Mouse (Mus musculus) E14TG2a.4 (cell line): ENCODE results near the gene Fam214a.

Experiments
- H3K27me3 ChIP-seq: 2 replicates; pipeline ENCODE4 v1.6.1; 2014; ENCODE audit warnings: low read length, control low read depth; ENCODE audit not compliant: insufficient read depth
- H3K36me3 ChIP-seq: 2 replicates; pipeline ENCODE4 v1.6.1; 2014; ENCODE audit warnings: low read length, control low read depth; ENCODE audit not compliant: insufficient read depth
- H3K4me1 ChIP-seq: replicated peaks from 2 replicates; pipeline ENCODE4 v1.6.1; 2014; ENCODE audit warnings: low read depth, low read length, control low read depth
- H3K4me3 ChIP-seq: replicated peaks from 2 replicates; pipeline ENCODE4 v1.5.1; 2014; ENCODE audit warnings: mild to moderate bottlenecking, low read length
- H3K9me3 ChIP-seq: 2 replicates; pipeline ENCODE4 v1.6.1; 2014; ENCODE audit warnings: low read length, control low read depth
- CTCF ChIP-seq: conservative IDR thresholded peaks from 2 replicates; pipeline ENCODE4 v1.5.1; 2014; ENCODE audit warnings: low read length
- NANOG ChIP-seq: IDR thresholded peaks from 2 replicates; pipeline ENCODE4 v1.6.1; 2014; ENCODE audit warnings: borderline replicate concordance, low read length, mixed read lengths
- POU5F1 ChIP-seq: IDR thresholded peaks from 2 replicates; pipeline ENCODE4 v1.6.1; 2014; ENCODE audit warnings: low read length, borderline replicate concordance

Fam214a gene

DNA sequence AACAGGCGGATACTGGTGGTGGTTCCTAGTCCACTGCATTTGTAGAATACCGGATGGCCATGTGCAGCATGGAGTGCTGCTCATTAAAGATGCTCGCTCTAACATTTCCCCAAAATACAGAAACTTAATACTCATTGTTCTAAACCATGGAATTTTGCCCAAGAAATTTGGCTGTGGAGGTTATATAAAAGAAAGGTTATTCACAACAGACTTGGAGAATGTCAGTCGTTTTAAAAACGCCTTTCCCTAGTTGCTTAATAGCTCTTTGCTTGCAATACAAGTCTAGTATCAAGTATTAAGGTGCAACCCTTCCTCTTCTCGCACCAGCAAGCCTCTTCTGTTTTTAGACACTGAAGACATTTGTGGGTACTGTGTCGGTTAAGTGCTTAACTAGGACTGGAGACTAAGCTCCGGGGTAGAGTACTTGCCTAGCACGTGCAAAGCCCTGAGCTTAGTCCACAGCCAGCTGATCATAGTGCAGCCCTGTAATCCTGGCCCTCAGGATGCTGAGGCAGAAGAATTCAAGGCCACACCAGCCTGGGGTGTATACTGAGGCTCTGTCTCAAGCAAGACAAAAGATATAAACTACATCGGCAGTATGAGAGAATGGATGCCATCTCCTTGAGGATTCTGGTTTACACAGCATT, 42.0 kb downstream of the Fam214a start:
- no peaks in the 10 kb centered on the region for H3K27me3 ChIP-seq
- TF ChIP-seq CTCF, result no peak
- no peak for TF ChIP-seq POU5F1
- no peak for TF ChIP-seq NANOG
- no peak overlapping the region for H3K4me3 ChIP-seq
- H3K9me3 ChIP-seq, result no peaks in the 10 kb centered on the region
- H3K36me3 ChIP-seq, result no peaks in the 10 kb centered on the region
- peaks cover 42% of the 10 kb centered on the region for H3K4me1 ChIP-seq

DNA sequence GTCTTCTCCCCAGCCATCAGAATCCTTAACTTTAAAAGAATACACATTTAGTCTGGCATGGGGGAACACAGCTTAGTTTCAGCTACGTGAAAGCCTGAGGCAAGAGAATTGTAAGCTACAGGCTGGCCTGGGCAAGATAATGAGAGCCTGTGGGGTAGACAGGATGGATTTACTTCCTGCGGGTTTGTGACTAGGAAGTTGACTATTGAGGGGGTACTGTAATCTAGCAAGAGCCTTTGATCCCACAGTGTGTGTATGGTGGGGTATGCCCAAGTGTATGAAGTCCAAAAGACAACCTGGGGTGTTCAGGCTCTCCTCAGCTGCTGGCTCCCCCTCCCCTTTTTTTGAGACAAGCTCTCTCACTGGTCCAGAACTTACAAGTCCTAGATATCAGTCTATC, 43.7 kb downstream of the Fam214a start:
- no peaks in the 10 kb centered on the region for H3K9me3 ChIP-seq
- TF ChIP-seq NANOG (no peak), POU5F1 (no peak), CTCF (no peak)
- H3K4me1 ChIP-seq, result peaks cover 52% of the 10 kb centered on the region
- H3K36me3 ChIP-seq, result no peaks in the 10 kb centered on the region
- no peak overlapping the region for H3K4me3 ChIP-seq
- no peaks in the 10 kb centered on the region for H3K27me3 ChIP-seq

DNA sequence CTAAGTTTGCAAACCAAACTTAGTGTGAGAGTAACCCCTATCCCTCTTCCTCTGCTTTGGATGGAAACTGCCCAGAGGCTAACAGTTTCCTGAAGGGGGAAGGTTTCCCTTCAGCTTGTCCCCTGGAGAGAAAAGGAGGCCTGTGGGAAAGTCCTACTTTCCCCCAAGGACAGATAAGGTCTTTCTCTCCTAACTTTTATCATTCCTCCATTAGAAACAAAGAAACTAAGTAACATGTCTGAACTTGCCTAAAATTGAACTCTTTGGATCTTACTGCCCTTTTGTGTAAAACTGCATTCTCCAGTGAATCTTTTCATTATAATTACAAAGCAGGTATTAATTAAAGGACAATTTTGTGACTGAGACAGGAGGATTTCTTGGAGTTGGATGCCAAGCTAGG, 45.3 kb downstream of the Fam214a start:
- no peaks in the 10 kb centered on the region for H3K9me3 ChIP-seq
- TF ChIP-seq POU5F1 (no peak), NANOG (peak; percentile 36; the same call in 1 of the 2 replicates), CTCF (no peak)
- H3K4me1 ChIP-seq, result peaks cover 52% of the 10 kb centered on the region
- H3K27me3 ChIP-seq, result no peaks in the 10 kb centered on the region
- no peak overlapping the region for H3K4me3 ChIP-seq
- no peaks in the 10 kb centered on the region for H3K36me3 ChIP-seq

DNA sequence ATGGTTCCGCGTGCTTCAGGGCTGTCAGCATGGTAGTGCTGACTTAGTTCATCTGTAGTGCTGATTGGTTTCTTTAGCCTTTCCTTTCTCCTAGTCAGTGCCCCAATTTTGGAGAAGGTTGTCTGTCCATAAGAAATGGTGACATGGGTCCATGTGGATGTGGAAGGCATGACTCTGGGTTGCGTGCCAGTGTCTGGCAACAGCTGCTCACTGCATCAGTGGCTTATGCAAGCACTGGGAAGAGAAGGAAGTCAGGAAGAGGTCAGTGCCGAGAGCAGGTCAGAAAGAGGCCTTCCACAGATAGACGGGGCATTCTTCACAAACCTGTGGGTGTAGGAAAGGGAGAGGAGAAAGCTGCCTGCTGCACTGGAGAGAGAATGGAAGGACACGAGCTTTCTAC, 48.3 kb downstream of the Fam214a start:
- no peaks in the 10 kb centered on the region for H3K36me3 ChIP-seq
- no peaks in the 10 kb centered on the region for H3K27me3 ChIP-seq
- peaks cover 45% of the 10 kb centered on the region for H3K4me1 ChIP-seq
- TF ChIP-seq POU5F1 (no peak), NANOG (no peak), CTCF (no peak)
- no peaks in the 10 kb centered on the region for H3K9me3 ChIP-seq
- H3K4me3 ChIP-seq, result no peak overlapping the region

DNA sequence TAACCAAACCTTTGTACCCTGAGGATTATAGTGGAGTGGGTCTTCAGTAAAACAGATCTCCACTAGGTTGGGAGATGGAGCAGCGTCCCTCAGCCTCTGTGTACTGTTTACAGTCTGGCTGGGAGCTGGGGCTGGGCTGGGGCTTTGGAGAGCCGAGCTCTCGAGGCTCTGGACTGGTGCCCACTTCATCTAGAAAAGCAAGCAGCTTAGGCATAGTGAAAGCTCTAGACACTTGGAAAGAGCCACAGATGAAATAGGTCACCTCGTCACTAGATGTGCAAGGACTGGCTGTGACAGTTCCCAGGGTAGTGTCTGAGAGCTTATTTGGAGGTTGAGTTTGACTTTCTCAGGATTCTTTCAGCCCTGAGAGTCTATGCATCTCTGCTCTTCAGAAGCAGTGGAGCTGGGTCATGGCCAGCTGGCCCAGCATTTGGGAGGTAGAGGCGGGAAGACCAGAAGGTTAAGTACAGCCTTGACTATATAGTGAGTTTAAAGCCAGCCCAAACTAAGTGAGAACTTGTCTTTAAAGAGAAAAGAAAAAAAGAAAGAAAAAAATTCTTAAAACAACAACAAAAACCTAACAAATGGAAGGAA, 49.0 kb downstream of the Fam214a start:
- Histone ChIP-seq H3K4me3 (no peak overlapping the region), H3K9me3 (no peaks in the 10 kb centered on the region), H3K36me3 (no peaks in the 10 kb centered on the region), H3K4me1 (peaks cover 38% of the 10 kb centered on the region), H3K27me3 (no peaks in the 10 kb centered on the region)
- no peak for TF ChIP-seq POU5F1
- no peak for TF ChIP-seq CTCF
- TF ChIP-seq NANOG, result no peak

DNA sequence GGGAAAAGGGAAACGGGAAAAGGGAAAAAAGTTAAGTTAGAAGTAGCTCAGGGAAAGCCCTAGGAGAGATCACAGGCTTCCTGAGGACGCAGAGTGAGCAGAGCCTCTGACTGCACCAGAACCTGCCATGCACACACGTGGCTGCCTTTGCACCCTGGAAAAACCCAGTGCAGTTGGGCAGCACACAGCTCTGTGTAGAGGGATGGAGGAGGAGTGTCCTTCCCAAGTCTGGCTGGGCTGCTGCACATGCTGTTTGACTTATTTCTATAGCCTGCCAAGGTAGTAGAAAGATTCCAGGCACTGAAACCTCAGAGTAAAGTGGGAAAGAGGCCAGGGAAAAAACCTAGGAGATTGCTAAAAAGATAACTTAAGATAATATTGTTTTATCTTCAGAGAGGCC, 49.6 kb downstream of the Fam214a start:
- Histone ChIP-seq H3K4me3 (no peak overlapping the region), H3K9me3 (no peaks in the 10 kb centered on the region), H3K36me3 (no peaks in the 10 kb centered on the region), H3K27me3 (no peaks in the 10 kb centered on the region), H3K4me1 (peaks cover 33% of the 10 kb centered on the region)
- TF ChIP-seq CTCF (no peak), POU5F1 (no peak), NANOG (no peak)

DNA sequence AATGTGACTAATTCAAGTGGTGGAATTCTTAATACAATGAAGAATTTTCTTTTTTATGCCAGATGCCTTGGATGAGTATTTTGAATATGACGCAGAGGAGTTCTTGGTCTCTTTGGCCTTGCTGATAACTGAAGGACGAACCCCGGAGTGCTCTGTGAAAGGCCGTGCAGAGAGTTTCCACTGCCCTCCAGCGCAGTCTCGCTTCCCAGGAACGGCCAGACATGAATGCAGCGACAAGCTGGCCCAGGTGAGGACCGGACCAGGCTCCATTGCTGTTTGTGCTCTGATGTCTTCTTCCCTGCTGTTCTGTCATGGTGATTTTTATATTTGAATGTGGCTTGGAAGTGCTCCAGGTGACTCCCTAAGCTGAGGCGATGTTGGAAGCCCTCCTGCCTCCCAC, 51.5 kb downstream of the Fam214a start:
- Histone ChIP-seq H3K36me3 (no peaks in the 10 kb centered on the region), H3K27me3 (no peaks in the 10 kb centered on the region), H3K9me3 (no peaks in the 10 kb centered on the region), H3K4me3 (no peak overlapping the region), H3K4me1 (peaks cover 19% of the 10 kb centered on the region)
- no peak for TF ChIP-seq POU5F1
- no peak for TF ChIP-seq NANOG
- no peak for TF ChIP-seq CTCF

DNA sequence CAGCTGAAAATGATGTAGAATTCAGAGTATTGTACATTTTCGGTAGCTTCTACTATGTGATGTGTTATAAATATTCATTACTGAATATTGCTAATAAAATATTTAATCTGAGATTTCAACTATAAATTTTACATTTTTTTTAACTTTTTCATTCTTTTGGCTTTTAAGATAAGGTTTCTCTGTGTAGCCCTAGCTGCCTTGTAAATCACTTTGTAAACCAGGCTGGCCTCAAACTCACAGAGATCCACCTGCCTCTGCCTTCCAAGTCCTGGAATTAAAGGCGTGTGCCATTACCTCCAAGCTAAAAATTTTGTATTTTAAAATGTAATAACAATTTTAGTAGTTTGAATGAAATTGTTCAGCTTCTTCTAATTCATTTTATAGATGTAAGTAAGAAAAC, 63.9 kb downstream of the Fam214a start:
- Histone ChIP-seq H3K4me3 (no peak overlapping the region), H3K9me3 (no peaks in the 10 kb centered on the region), H3K27me3 (no peaks in the 10 kb centered on the region), H3K4me1 (peaks cover 12% of the 10 kb centered on the region), H3K36me3 (no peaks in the 10 kb centered on the region)
- no peak for TF ChIP-seq POU5F1
- TF ChIP-seq CTCF, result no peak
- TF ChIP-seq NANOG, result no peak
